Mouse (Mus musculus) neural tube, embryonic 15.5 days (tissue): ENCODE data around the gene Gm20708. TPM values are rescaled to one million over a fixed set of nuclear protein-coding genes. Genes with fewer than 3 reads are reported as not detected.
A peak's percentile ranks its signal among the peaks of the same experiment; 100 is the strongest.

Experiments used
- ATAC-seq: fragments of 200-750 bp; cut with Nextera tagmentation; 2 replicates; pipeline ENCODE4 v1.8.0; 2017; ENCODE audit warnings: mild to moderate bottlenecking, moderate TSS enrichment, moderate library complexity; ENCODE audit not compliant: low FRiP score
- H3K27ac ChIP-seq: fragments of 300-500 bp; sonication (generic); replicated peaks from 2 replicates; pipeline ENCODE4 v1.5.1; 2015; ENCODE audit warnings: mild to moderate bottlenecking, inconsistent platforms
- H3K27me3 ChIP-seq: fragments of 300-500 bp; sonication (generic); replicated peaks from 2 replicates; pipeline ENCODE4 v1.6.1; 2015; ENCODE audit warnings: inconsistent platforms
- H3K36me3 ChIP-seq: fragments of 300-500 bp; sonication (generic); 2 replicates; pipeline ENCODE4 v1.6.1; 2015; ENCODE audit warnings: inconsistent platforms
- H3K4me1 ChIP-seq: fragments of 300-500 bp; sonication (generic); 2 replicates; pipeline ENCODE4 v1.6.1; 2015; ENCODE audit warnings: inconsistent platforms
- H3K4me2 ChIP-seq: fragments of 300-500 bp; sonication (generic); 2 replicates; pipeline ENCODE4 v1.6.1; 2015; ENCODE audit warnings: inconsistent platforms, mild to moderate bottlenecking, moderate library complexity
- H3K4me3 ChIP-seq: fragments of 300-500 bp; sonication (generic); replicated peaks from 2 replicates; pipeline ENCODE4 v1.5.1; 2015; ENCODE audit warnings: mild to moderate bottlenecking, inconsistent platforms
- H3K9ac ChIP-seq: fragments of 300-500 bp; sonication (generic); replicated peaks from 2 replicates; pipeline ENCODE4 v1.6.1; 2015; ENCODE audit warnings: mild to moderate bottlenecking, inconsistent platforms
- H3K9me3 ChIP-seq: fragments of 300-500 bp; sonication (generic); replicated peaks from 2 replicates; pipeline ENCODE4 v1.6.1; 2016; ENCODE audit warnings: inconsistent platforms
- WGBS: fragments of 180-500 bp; shearing (Covaris S2); methylation state at CpG from one replicate; pipeline ENCODE4 v1.1.7; 2015; ENCODE audit warnings: mixed read lengths; 5-methylcytosine and 5-hydroxymethylcytosine counted together
- polyA plus RNA-seq: library from polyadenylated mRNA; unstranded; fragments of >200 nt; fragmentation: Nextera tagmentation; extraction: Ambion mirVana; gene quantifications from 2 replicates; pipeline ENCODE4 v1.2.1, GENCODE M21; 2015

The Gm20708 gene
- polyA plus RNA-seq, 1 experiment from 2014 or later, result 1.7 TPM

DNA sequence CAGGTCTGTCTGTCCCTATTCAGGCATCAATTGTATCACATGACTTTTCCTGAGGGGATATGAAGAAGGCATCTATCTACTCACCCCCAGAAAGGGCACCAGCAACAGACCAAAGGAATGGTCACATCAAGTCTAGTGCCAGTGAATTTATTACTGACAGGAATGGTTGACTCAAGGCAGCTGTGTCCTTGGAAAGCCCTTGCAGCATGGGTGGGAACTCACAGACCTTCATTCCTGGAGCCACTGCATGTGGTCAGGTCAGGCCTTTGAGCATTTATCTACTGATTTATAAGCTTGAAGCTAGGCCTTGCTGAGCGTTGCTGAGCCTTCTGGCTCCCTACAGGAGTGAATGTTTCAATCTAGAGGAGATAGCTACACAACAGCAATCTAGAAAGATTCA lies 31.4 kb downstream of the Gm20708 start:
- H3K4me2 ChIP-seq, result no peak overlapping the region

DNA sequence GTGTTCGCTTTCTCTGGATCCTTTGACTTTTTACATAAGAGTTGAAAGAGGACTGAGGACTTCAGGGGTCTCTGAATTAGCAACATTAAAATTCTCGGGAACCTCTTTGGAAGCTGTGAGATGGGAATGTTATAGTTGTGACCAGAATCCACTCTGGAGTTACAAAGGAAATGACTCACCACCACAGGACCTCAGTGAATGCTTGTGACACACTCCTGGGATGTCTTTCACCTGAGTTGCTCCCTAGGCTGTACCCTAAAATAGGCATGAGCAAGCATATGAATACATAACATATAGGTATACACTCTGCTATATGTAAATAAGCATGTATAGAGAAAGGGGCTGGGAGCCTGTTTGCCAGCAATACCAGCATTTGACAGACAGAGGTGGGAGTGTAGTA lies 34.0 kb downstream of the Gm20708 start:
- Histone ChIP-seq H3K4me2 (no peak overlapping the region), H3K9me3 (no peaks in the 10 kb centered on the region), H3K27me3 (no peaks in the 10 kb centered on the region), H3K4me3 (no peak overlapping the region), H3K9ac (no peak overlapping the region), H3K4me1 (peaks cover 9% of the 10 kb centered on the region), H3K27ac (no peak overlapping the region), H3K36me3 (no peaks in the 10 kb centered on the region)
- ATAC-seq, result no peak
- 84% methylated on average over 2 of the region's 2 CpGs for WGBS

More for the DNA sequence above, 31.4 kb downstream of the Gm20708 start:
- H3K4me1 ChIP-seq, result peaks cover 4% of the 10 kb centered on the region; the same call in 1 of the 2 replicates
- ATAC-seq, result no peak
- H3K27ac ChIP-seq, result no peak overlapping the region
- 54% methylated on average over 1 of the region's 1 CpGs for WGBS
- H3K36me3 ChIP-seq, result no peaks in the 10 kb centered on the region
- H3K4me3 ChIP-seq, result no peak overlapping the region
- no peaks in the 10 kb centered on the region for H3K27me3 ChIP-seq
- H3K9me3 ChIP-seq, result no peaks in the 10 kb centered on the region
- no peak overlapping the region for H3K9ac ChIP-seq

DNA sequence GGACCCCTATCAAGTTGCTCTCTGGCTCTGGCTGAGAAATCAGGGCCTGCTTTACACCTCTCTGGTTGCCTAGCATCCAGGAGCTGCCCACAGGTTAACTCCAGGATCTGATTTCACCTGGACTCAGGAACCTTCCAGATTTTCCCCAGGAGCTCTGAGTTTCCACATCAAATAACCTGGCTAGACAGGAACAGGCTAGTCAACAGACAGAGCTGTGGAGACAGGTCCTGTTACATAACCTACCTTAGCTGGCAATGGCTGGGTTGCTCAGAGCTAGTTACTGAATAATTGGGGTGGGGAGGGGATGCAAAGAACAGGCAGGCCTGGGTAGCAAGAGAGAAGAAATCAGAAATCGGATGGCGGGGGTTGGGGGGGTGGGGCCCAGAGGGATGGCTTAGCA lies 35.5 kb downstream of the Gm20708 start:
- Histone ChIP-seq H3K4me2 (no peak overlapping the region), H3K4me1 (peaks cover 20% of the 10 kb centered on the region), H3K9me3 (no peaks in the 10 kb centered on the region), H3K27ac (no peak overlapping the region), H3K4me3 (no peak overlapping the region), H3K9ac (no peak overlapping the region), H3K36me3 (no peaks in the 10 kb centered on the region), H3K27me3 (no peaks in the 10 kb centered on the region)
- ATAC-seq, result no peak
- 82% methylated on average over 2 of the region's 2 CpGs for WGBS

DNA sequence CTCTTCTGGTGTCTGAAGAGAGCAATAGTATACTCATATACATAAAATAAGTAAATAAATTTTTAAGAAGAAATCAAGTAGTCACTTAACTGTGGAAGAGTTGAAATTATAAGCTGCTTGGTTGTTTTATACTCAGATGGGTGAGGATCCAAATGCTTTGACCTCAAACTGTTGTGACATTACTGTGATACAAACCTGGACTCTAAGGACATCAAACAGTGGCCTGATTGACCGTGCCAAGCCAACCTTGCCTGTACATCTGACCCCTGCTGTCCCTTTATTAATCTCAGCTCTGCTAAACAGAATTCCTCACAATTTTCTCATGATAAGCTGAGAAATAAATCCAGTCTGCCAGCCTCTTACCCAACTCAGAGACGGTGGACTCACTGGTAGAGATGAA lies 36.2 kb downstream of the Gm20708 start:
- no peak for ATAC-seq
- H3K36me3 ChIP-seq, result no peaks in the 10 kb centered on the region
- no peaks in the 10 kb centered on the region for H3K9me3 ChIP-seq
- H3K9ac ChIP-seq, result no peak overlapping the region
- WGBS, result 82% methylated on average over 2 of the region's 2 CpGs
- no peaks in the 10 kb centered on the region for H3K27me3 ChIP-seq
- no peak overlapping the region for H3K4me3 ChIP-seq
- peaks cover 25% of the 10 kb centered on the region for H3K4me1 ChIP-seq
- H3K27ac ChIP-seq, result no peak overlapping the region
- H3K4me2 ChIP-seq, result no peak overlapping the region

DNA sequence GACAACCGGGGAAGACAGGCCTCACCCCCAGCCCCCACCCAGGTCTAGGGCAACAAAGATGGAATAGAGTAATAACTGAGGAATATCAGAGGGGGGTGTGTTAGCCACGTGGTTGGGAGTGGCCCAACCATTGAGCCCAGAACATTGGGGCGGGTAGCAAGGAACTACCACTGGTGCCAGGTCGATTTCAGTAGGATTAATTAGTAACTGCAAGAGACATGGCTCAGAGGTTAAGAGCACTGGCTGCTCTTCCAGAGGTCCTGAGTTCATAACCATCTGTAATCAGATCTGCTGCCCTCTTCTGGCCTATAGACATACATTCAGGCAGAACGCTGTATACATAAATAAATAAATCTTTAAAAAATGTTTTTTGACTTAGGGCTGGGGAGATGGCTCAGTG lies 37.2 kb downstream of the Gm20708 start:
- no peaks in the 10 kb centered on the region for H3K36me3 ChIP-seq
- no peak overlapping the region for H3K27ac ChIP-seq
- WGBS, result 51% methylated on average over 5 of the region's 5 CpGs
- no peaks in the 10 kb centered on the region for H3K9me3 ChIP-seq
- ATAC-seq, result no peak
- no peak overlapping the region for H3K9ac ChIP-seq
- H3K4me2 ChIP-seq, result no peak overlapping the region
- no peaks in the 10 kb centered on the region for H3K27me3 ChIP-seq
- no peak overlapping the region for H3K4me3 ChIP-seq
- peaks cover 25% of the 10 kb centered on the region for H3K4me1 ChIP-seq

DNA sequence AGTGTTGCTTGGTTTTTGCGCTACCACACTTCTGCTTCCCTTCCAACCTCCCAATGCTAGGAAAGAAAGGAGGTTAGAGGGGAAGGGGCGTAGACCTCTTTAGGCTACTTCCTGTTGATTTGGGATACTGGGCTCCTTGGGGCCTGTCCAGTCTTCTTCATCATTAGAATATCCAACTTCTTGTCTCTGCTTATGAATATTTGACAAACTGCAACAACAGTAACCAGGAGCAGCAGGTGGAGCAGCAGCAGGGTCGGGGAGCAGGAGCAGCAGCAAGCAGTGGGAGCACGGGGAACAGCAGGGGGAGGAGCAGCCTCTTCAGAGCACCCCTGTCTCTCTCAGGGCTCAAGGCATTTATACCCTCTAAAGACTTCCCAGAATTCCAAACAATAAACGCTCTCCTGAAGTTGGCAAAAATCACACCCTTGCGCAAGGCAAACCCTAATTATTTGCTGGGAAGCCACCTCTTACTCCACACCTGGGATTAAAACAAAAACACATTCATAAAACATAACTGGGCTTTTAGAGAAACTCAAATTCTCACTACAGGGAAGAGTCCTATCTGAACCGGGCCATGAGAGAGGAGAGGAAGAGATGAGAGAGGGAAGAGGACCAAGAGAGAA lies 38.2 kb downstream of the Gm20708 start:
- peaks cover 25% of the 10 kb centered on the region for H3K4me1 ChIP-seq
- H3K4me3 ChIP-seq, result peak overlapping the region; percentile 67; the same call in 1 of the 2 replicates
- ATAC-seq, result no peak
- no peaks in the 10 kb centered on the region for H3K36me3 ChIP-seq
- no peaks in the 10 kb centered on the region for H3K27me3 ChIP-seq
- H3K4me2 ChIP-seq, result peak overlapping the region; percentile 92
- 76% methylated on average over 7 of the region's 7 CpGs for WGBS
- H3K9me3 ChIP-seq, result no peaks in the 10 kb centered on the region
- peak overlapping the region; percentile 83; the same call in 1 of the 2 replicates for H3K9ac ChIP-seq
- peak overlapping the region; percentile 99 for H3K27ac ChIP-seq

DNA sequence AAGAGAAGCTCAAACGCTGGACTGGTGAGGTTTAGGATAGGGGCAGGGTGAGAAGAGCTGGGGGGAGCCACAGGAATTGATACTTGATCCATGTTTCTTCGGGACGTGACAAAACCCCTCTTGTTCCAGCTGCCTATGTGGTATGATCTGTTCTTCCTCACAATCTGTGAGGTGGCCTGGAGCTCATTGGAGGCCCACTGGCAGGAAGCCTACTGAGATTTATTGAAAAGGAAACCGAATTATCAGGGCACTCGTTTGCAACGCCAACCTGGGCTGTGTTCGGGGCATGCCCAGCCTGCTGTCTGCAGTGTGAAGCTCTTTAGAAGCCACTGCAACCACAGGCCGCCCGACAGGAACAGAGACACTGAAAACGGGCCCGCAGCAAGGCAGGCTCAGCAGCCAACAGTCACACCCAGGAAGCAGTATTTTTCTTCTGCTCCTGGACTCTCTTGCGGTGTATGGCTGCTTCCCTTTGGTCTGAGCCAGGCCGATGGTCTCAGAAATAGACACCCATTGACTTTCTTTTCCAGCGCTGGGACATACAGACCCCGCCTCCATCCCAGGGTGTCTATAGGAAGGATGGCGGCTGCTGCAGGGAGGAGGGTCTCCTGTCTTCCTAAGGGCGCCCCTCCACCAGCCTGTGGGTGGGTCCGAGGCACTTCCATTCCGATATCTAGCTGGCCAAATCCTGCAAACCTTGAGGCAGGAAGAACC lies 39.0 kb downstream of the Gm20708 start:
- WGBS, result 9% methylated on average over 19 of the region's 19 CpGs
- H3K9me3 ChIP-seq, result no peaks in the 10 kb centered on the region
- peak overlapping the region; percentile 92 for H3K4me2 ChIP-seq

DNA sequence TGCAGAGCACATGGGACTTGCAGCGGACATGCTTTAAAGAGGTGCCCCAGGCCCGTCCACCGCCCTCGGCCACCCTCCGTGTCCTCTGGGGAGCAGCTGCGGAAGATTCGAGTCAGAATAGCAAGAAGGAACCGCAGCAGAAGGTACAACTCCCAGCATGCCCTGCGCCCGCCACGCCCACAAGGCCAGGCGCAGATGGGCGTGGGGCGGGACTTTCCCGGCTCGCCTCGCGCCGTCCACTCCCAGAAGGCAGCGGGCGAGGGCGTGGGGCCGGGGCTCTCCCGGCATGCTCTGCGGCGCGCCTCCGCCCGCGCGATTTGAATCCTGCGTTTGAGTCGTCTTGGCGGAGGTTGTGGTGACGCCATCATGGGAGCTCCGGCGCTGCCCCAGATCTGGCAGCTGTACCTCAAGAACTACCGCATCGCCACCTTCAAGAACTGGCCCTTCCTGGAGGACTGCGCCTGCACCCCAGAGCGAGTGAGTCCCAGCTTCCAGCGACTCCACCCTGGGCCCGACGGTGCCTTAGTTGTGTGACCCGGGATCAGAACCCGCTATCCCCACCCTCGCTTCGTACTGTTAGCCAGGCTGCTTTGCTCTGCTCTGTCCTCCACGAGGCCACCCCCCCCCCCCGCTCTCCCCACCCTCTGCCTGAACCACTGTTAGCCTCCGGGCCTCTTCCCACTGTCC lies 39.7 kb downstream of the Gm20708 start, which contains the start of gene Birc5:
Gene Birc5, plus strand, starts transcription at position 267 of the 687 bp plus-strand sequence.
- no peaks in the 10 kb centered on the region for H3K27me3 ChIP-seq
- peaks cover 25% of the 10 kb centered on the region for H3K4me1 ChIP-seq
- H3K36me3 ChIP-seq, result no peaks in the 10 kb centered on the region; the same call in 1 of the 2 replicates
- H3K9ac ChIP-seq, result peak within 1 kb of the TSS; percentile 83
- H3K4me3 ChIP-seq, result peak within 1 kb of the TSS; percentile 67
- peak within 1 kb of the TSS; percentile 92 for H3K4me2 ChIP-seq
- no peaks in the 10 kb centered on the region for H3K9me3 ChIP-seq
- under 1% methylated on average over 51 of the region's 51 CpGs for WGBS
- H3K27ac ChIP-seq, result peak within 1 kb of the TSS; percentile 99
- peak; percentile 95 for ATAC-seq

More for the DNA sequence above, 39.0 kb downstream of the Gm20708 start:
- Histone ChIP-seq H3K27me3 (no peaks in the 10 kb centered on the region), H3K9ac (peak overlapping the region; percentile 83), H3K36me3 (no peaks in the 10 kb centered on the region), H3K4me1 (peaks cover 25% of the 10 kb centered on the region), H3K4me3 (peak overlapping the region; percentile 67), H3K27ac (peak overlapping the region; percentile 99)
- peak; percentile 90 for ATAC-seq

DNA sequence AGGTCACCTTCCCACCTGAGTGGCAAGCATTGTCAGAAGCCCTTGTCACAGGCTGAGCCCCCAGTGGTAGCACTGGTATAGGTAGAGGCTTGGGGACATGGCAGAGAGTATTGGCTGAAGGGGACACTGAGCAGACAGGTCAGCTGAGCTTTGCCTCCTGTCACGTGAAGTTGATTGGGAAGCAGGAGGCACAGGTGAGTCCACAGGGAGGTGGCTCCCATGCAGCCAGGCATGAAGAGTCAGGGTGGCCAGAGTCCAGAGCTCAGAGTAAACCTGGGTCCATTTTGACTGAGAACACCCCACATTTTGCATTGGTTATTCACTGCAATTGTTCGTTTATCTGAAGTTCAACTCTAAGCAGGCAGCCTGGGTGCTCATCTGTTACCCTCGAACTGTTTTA lies 43.4 kb downstream of the Gm20708 start:
- Histone ChIP-seq H3K4me1 (peaks cover 21% of the 10 kb centered on the region), H3K4me3 (no peak overlapping the region), H3K9ac (no peak overlapping the region), H3K36me3 (no peaks in the 10 kb centered on the region; the same call in 1 of the 2 replicates), H3K27me3 (no peaks in the 10 kb centered on the region), H3K4me2 (no peak overlapping the region), H3K9me3 (no peaks in the 10 kb centered on the region), H3K27ac (no peak overlapping the region)
- no peak for ATAC-seq
- WGBS, result 89% methylated on average over 3 of the region's 3 CpGs

DNA sequence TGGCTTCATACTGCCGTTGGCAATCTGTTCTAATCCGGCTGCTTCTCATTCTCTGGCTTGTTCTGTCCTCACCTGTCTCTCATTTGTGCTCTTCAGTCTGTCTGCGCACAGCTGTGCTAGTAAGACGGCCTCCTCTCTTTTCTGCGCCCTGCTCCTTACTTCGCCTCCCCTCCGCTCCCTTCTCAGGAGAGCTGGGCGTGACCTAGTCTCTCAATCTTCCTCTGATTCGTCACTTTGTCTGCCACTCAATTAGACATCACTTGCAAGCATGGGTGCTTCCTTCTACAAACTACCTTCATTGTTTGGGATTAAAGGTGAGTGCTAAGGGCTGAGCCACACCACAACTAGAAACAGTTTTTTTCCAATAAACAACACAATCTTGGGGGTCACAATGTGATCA lies 44.8 kb downstream of the Gm20708 start:
- no peaks in the 10 kb centered on the region for H3K9me3 ChIP-seq
- no peak overlapping the region for H3K4me3 ChIP-seq
- no peak overlapping the region for H3K27ac ChIP-seq
- peaks cover 12% of the 10 kb centered on the region for H3K4me1 ChIP-seq
- no peak overlapping the region for H3K4me2 ChIP-seq
- H3K27me3 ChIP-seq, result 0 out of 2 replicates have a peak, but pooled peaks cover under 1% of the 10 kb centered on the region
- no peak for ATAC-seq
- H3K36me3 ChIP-seq, result no peaks in the 10 kb centered on the region; the same call in 1 of the 2 replicates
- H3K9ac ChIP-seq, result no peak overlapping the region
- WGBS, result 94% methylated on average over 9 of the region's 9 CpGs

DNA sequence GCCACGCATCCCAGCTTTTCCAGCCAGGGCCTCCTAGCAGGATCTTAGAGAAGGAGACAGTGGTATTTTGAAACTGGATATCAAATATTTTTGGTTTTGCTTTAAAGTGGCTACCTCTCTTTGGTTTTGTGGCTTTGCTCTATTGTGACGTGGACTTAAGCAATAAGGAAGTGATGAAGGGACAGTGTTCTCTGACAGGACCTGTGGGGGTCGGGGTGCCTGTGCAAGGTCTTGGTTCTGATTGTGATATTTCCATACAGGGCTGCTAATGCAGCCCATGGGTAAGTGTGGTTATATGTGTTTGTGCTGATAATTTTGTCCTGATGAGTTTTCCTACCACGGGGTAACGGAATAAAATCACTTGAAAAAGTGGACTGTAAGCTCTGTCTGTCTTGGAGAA lies 45.9 kb downstream of the Gm20708 start:
- Histone ChIP-seq H3K4me2 (no peak overlapping the region), H3K4me3 (no peak overlapping the region), H3K4me1 (peaks cover 7% of the 10 kb centered on the region), H3K9me3 (no peaks in the 10 kb centered on the region), H3K36me3 (no peaks in the 10 kb centered on the region; the same call in 1 of the 2 replicates), H3K27ac (no peak overlapping the region), H3K27me3 (peaks cover 12% of the 10 kb centered on the region), H3K9ac (no peak overlapping the region)
- WGBS, result over 99% methylated on average over 5 of the region's 5 CpGs
- ATAC-seq, result no peak
